Mouse (Mus musculus) T-helper 1 cell (primary cell): ENCODE measurements around the gene Trmt1.

ENCODE experiments used
- in situ Hi-C: fragments of 300-600 bp; cut with MboI, MseI; formaldehyde crosslinking; loops from one replicate; pipeline ENCODE4 v1.15.1; 2025; ENCODE audit warnings: high pct_unique_total_duplicates

Gene Trmt1

DNA sequence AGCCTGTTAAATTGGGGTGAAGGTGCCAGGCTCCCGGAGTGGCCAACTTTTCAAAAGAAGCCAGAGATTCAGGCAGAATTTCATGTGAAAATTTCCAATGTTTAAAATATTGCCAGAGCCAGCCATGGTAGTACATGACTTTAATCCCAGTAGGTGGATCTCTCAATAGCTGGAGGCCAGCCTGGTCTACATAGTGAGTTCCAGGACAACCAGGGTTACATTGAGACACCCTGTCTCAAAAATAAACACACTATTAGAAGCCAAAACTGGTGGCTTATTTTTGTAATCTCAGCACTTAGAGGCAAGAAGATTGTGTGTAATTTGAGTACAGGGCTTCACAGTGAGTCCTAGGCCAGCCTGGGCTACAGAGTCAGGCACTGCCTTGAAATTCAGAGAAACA, 23.8 kb downstream of the Trmt1 start:
- in situ Hi-C loops = loop anchor here (5.0 kb wide), 1 partner anchor 102 kb away; no protein-coding TSS in a partner anchor

DNA sequence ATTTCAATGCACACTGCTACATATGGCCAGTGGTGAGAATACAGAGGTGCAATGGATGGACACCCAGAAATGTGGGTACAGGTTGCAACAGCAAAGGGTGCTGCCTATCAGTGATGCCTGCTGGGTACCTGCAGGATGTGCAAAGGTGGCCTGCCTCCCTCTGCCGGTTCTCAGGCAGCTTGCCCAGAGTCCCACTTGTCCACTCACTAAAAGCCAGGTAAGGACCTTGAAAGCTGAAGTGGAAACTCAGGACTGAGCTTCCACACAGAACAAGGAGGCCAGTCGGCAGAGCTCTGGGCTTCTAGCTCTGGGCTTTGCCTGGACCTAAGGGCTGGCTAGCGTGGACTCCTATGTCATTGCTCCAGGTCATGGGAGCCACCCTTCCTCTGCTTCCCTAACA, 25.2 kb downstream of the Trmt1 start:
- in situ Hi-C loops = loop anchor here (5.0 kb wide), 1 partner anchor 101 kb away; no protein-coding TSS in a partner anchor

DNA sequence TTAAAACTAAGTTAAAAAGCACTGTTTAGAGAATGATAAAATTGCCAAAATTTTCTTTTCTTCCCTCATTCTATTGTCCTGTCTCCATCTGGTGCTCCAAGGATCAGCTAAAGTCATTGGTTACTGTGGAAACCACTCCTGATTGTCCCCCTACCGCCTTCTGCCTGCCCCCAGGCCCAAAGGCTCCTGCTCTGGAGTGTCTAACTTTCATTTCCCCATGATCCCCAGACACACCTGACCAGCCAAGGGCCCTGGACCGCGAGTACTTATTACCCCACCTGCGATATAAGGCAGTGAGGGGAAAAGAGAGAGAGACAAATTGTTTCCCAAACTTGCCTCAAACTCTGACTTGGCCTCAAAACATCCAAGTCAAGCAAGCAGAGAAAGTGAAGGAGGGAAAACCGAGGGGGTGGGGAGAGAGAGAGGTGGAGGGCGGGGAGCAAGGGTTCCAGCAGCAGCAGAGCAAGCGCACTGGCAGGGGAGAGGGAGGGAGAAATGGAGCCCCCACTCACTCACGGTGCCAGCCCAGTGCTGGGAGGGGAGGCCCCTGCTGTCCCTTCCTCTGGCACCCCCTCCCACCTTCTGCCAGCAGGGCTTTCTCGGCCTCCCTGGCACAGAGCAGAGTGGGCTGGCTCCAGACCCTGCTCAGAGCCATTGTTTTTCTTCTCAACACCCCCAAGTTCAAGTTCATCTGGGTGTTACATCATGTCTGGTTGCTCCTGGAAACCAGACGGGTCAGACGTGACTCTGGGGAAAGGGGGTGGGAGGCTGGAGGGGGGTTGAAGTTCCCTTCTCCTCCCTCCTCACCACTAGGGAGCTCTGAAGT, 26.0 kb downstream of the Trmt1 start:
- in situ Hi-C loops = loop anchor here (5.0 kb wide), 1 partner anchor 100 kb away; no protein-coding TSS in a partner anchor

GRCm38 (mm10) chr8:84712759-84713120, 26.6 kb downstream of the Trmt1 start:
- in situ Hi-C loops = loop anchor here (5.0 kb wide), 1 partner anchor 100 kb away; no protein-coding TSS in a partner anchor

- in situ Hi-C loops = loop anchor here (5.0 kb wide), 1 partner anchor 99 kb away; no protein-coding TSS in a partner anchor
Observed at GRCm38 (mm10) chr8:84713381-84713780, 27.3 kb downstream of the Trmt1 start.

DNA sequence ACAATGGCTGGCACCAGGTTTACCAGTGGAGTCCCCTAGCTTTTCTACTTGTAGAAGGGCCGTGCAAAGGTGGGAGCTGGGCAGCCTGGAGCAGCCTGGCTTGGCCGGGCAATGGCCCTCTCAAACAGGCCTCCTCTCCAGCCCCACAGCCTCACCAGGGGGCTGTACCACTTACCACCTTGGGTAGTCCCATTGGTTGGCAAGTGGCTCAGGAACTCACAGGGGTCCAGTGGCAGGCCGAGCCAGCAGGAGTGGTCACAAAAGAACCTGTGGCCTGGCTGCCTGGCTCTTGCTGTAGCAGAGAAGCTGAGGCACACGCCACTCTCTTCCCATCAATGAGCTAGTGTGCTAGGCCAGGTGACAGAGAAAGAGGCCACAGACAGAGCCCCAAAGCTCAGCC, 28.1 kb downstream of the Trmt1 start:
- in situ Hi-C loops = loop anchor here (5.0 kb wide), 1 partner anchor 98 kb away; no protein-coding TSS in a partner anchor

DNA sequence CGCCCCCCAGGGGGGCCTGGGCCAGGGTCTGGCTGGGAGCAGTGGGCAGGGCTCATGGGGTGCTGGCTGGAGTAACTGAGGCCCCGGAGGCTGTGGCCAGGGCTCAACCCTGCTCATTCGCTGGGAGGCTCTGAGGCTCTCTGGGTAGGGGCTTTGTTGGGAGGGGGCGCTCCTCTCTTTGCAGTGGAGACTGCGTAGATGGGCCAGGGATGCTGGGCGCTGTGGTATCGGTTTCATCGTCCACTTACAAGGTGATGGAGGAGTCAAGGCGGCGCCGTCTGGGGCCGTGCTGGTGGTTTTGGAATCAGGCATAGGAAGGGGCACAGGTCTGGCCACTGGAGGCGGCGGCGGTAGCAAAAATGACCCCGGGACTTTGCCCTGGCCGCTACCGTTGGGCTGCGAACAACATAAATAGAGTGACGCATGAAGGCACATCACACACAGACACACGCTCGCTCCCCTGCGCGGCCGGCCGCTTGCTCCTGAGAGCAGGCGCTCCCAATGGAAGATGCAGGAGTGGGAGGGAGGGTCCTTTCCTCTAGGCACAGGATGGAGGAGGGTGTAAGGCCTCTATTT, 29.9 kb downstream of the Trmt1 start:
- in situ Hi-C loops = no loop called here

DNA sequence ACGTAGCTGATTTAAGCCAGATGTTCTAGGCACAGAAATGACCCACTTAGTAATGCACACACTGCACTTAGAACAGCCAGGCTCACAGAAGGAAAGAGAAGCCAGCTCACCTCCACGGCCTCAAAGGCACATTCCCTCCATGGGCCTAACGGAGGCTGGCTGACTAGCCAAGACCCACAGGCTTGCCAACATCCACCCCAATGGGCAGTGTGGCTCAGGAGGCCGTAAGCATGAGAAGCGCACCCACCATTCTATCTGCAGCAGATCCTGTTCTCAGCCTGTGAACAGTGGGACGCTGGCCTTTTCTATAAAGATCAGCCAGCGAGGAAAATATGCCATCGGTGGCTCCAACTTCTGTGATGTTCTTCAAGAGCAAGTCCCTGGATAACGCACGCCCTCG, 30.7 kb downstream of the Trmt1 start:
- in situ Hi-C loops = no loop called here

GRCm38 (mm10) chr8:84718476-84718875, 32.4 kb downstream of the Trmt1 start:
- in situ Hi-C loops = no loop called here

DNA sequence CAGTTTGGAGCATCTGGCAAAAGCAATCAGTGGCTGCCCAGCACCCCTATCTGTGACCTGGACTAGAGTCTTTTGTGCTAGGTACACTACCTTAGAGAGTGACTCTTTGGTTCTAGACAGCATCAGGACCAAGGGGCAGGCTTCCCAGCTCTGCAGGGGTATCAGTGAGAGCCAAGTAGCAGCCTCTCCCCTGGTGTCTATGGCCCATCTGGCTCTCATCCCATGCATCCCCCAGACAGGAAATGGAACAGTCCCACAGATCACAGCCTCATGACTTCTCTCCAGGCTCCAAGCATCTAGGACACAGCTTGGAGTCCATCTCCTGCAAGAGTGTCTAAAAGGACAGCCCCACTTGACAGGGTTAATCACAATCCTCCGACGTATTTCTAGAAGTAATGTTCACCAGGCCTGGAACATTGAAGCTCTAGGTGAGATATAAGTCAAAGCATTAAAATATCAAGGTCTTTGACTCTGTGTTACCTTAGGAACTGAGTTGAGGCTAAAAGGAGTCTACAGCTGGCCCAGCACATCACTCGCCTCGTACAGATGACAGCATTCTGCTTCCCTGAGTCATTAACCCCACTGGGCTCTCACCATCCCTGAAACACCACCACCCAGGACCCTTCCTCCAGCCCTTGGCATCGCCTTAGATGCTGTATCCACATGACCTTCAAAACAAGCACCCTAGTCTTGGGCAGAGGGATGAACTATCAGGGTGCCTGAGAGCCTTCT, 33.0 kb downstream of the Trmt1 start:
- in situ Hi-C loops = no loop called here

GRCm38 (mm10) chr8:84722530-84722849, 36.4 kb downstream of the Trmt1 start:
- in situ Hi-C loops = no loop called here

- in situ Hi-C loops = no loop called here
Observed at GRCm38 (mm10) chr8:84722850-84723570, 36.9 kb downstream of the Trmt1 start, which contains the start of gene G430095P16Rik. TSS of gene G430095P16Rik (plus strand) at chr8:84723007.

DNA sequence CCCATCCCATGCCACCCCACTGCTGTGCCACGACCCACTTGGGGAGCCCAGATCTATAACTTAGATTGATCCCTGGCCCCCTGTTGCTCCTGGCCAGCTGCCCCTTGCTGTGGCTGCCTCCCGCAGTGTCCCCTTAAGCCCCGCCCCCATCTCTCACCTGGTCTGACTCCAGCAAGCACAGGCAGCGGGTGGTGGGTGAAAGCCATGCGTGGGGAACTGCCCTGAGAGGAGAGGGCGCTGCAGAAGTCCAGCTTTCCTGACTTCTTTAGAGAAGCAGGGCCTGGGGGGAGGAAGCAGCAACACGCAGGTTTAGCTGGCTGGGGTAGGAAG, 37.4 kb downstream of the Trmt1 start:
- in situ Hi-C loops = no loop called here

DNA sequence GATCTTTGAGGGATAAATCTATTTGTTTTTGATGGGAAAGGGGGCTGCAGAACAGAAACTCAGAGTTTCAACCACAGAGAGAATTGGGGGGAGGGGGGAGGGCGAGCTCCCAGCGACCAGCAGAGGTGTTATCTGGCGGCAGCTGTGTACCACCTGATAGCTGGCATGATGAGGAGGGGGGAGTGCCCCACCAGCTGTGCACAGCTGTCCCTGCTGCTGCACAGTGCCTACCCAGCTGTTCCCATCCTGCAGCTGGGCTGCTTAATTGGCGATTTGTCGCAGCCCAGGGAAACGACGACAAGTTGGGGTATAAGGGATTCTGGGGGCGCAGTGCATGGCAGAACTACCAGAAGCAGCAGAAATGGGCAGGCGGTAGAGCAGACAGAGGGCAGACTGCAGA, 38.6 kb downstream of the Trmt1 start:
- in situ Hi-C loops = no loop called here

GRCm38 (mm10) chr8:84725246-84725940, 39.3 kb downstream of the Trmt1 start:
- in situ Hi-C loops = no loop called here

GRCm38 (mm10) chr8:84725941-84726259, 39.8 kb downstream of the Trmt1 start:
- in situ Hi-C loops = no loop called here

DNA sequence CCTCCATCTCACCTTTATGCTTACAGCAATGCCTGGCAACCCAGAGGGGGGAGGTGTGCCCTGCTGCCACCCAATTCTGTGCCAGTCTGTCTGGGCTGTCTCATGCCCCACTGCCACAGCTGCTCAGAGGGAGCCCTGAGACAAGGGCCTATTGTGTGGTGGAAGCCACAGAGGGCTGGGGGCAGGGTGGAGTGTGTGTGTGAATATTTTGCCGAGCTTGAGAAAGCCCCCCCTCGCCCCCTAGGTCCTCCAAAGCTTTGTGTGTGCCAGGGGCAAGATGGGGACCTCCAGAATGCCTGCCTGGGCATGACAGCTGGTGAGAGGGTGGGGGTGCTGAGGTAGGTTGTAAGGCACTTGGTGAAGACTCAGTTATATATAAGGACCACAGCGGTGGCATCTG, 42.4 kb downstream of the Trmt1 start:
- in situ Hi-C loops = no loop called here

GRCm38 (mm10) chr8:84729921-84730362, 43.8 kb downstream of the Trmt1 start:
- in situ Hi-C loops = loop anchor here (5.0 kb wide), 1 partner anchor 67 kb away; no protein-coding TSS in a partner anchor

DNA sequence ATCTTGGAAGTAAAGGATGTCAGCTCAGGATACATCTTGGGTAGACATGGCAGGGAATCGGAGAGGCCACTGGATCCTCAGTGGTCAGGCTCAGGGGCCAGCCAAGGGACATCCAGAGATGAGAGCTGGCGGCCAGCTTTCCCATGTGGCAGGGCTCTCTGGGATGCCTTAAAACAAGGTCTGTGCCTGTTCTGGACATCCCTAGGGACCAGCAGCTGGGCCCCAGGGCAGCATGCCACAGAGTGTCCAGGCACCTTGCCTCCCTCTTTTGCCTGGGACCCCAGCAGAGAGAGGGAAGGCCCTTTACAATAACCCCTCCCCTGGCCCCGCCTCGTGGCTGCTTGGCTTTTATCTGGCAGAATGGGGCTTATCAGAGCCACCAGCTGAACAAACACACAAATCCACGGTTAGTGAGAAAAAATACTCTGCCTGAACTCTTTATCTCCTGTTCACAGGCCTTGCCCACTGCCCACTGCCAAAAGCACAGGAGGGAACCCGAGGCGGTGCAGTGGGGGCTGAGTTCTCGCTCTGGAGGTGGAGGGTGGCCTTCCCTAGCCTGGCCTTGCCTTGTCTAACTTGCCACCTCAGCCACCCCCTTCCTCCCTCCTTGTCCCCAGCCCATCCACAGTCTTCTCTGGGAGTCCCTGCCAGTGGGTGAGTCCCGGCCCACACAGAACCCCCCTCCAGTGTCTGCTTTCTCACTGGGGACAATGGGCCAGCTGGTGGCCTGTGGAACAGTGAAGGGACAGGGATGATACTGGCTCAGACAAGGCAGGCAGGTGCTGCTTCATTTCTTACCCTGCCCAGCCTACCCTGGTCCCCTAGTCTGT, 44.6 kb downstream of the Trmt1 start:
- in situ Hi-C loops = loop anchor here (5.0 kb wide), 1 partner anchor 67 kb away; no protein-coding TSS in a partner anchor
